Mouse (Mus musculus) heart, postnatal 0 days (tissue): Measurements from ENCODE around the gene Msh5.

Experiments used
- CTCF ChIP-seq: IDR thresholded peaks from 2 replicates; pipeline ENCODE4 v1.5.1; 2016; ENCODE audit warnings: antibody characterized with exemption, control low read depth, low read depth
- EP300 ChIP-seq: IDR thresholded peaks from 2 replicates; pipeline ENCODE4 v1.6.1; 2016; ENCODE audit warnings: antibody characterized with exemption, low read depth

- TF ChIP-seq CTCF (no peak), EP300 (no peak)
These were observed 28.4 kb downstream of the Msh5 start for GRCm38 (mm10) chr17:35018171-35018570.
